Mouse (Mus musculus) lung, embryonic 15.5 days (tissue): ENCODE results near the gene Pnpo. TPM values are rescaled to one million over a fixed set of nuclear protein-coding genes. Genes with fewer than 3 reads are reported as not detected.

Source experiments
- ATAC-seq: fragments of 200-750 bp; cut with Nextera tagmentation; 2 replicates; pipeline ENCODE4 v1.8.0; 2017; ENCODE audit warnings: moderate number of reproducible peaks, borderline replicate concordance; ENCODE audit not compliant: low FRiP score, low TSS enrichment; ENCODE audit errors: extremely low read depth
- H3K27ac ChIP-seq: fragments of 300-500 bp; sonication (generic); 2 replicates; pipeline ENCODE4 v1.5.1; 2015; ENCODE audit warnings: moderate library complexity, mild to moderate bottlenecking, inconsistent platforms
- H3K27me3 ChIP-seq: fragments of 300-500 bp; sonication (generic); 2 replicates; pipeline ENCODE4 v1.6.1; 2015; ENCODE audit warnings: inconsistent platforms
- H3K36me3 ChIP-seq: fragments of 300-500 bp; sonication (generic); 2 replicates; pipeline ENCODE4 v1.6.1; 2015; ENCODE audit warnings: inconsistent platforms
- H3K4me1 ChIP-seq: fragments of 300-500 bp; sonication (generic); 2 replicates; pipeline ENCODE4 v1.6.1; 2015; ENCODE audit warnings: inconsistent platforms
- H3K4me2 ChIP-seq: fragments of 300-500 bp; sonication (generic); 2 replicates; pipeline ENCODE4 v1.6.1; 2015; ENCODE audit warnings: inconsistent platforms, mild to moderate bottlenecking, moderate library complexity
- H3K4me3 ChIP-seq: fragments of 300-500 bp; sonication (generic); 2 replicates; pipeline ENCODE4 v1.5.1; 2015; ENCODE audit warnings: mild to moderate bottlenecking, inconsistent platforms
- H3K9ac ChIP-seq: fragments of 300-500 bp; sonication (generic); 2 replicates; pipeline ENCODE4 v1.6.1; 2015; ENCODE audit warnings: inconsistent platforms
- H3K9me3 ChIP-seq: fragments of 300-500 bp; sonication (generic); 2 replicates; pipeline ENCODE4 v1.6.1; 2016; ENCODE audit warnings: inconsistent platforms
- WGBS: fragments of 180-500 bp; shearing (Covaris S2); methylation state at CpG from one replicate; pipeline ENCODE4 v1.1.7; 2015; 5-methylcytosine and 5-hydroxymethylcytosine counted together
- polyA plus RNA-seq: library from polyadenylated mRNA; unstranded; fragments of >200 nt; fragmentation: Nextera tagmentation; extraction: Ambion mirVana; gene quantifications from 2 replicates; pipeline ENCODE4 v1.2.1, GENCODE M21; 2015

The Pnpo gene
- polyA plus RNA-seq = 30.4 and 34.3 TPM in 2 replicates

- under 1% methylated on average over 29 of the region's 29 CpGs for WGBS
- peak; percentile 92 for ATAC-seq
- Histone ChIP-seq H3K36me3 (no peaks in the 10 kb centered on the region), H3K4me1 (peaks cover 15% of the 10 kb centered on the region), H3K27ac (0 out of 2 replicates have a peak within 1 kb of the TSS, but pooled peaks have one; percentile 41), H3K9me3 (no peaks in the 10 kb centered on the region), H3K4me3 (peak within 1 kb of the TSS; percentile 62), H3K4me2 (peak within 1 kb of the TSS; percentile 98), H3K9ac (peak within 1 kb of the TSS; percentile 51), H3K27me3 (no peaks in the 10 kb centered on the region)
Observed at GRCm38 (mm10) chr11:96943746-96944304, at the start of gene Pnpo. TSS of gene Pnpo (minus strand) at chr11:96943986.

- Histone ChIP-seq H3K36me3 (no peaks in the 10 kb centered on the region), H3K27ac (peak overlapping the region; percentile 79), H3K4me2 (no peak overlapping the region), H3K27me3 (peaks cover 12% of the 10 kb centered on the region), H3K4me3 (no peak overlapping the region), H3K9me3 (no peaks in the 10 kb centered on the region), H3K4me1 (peaks cover 52% of the 10 kb centered on the region), H3K9ac (no peak overlapping the region)
- peak; percentile 70; the same call in 1 of the 2 replicates for ATAC-seq
- WGBS = 18% methylated on average over 8 of the region's 8 CpGs
Observed at GRCm38 (mm10) chr11:96992722-96993311, 49.0 kb upstream of the Pnpo start.

DNA sequence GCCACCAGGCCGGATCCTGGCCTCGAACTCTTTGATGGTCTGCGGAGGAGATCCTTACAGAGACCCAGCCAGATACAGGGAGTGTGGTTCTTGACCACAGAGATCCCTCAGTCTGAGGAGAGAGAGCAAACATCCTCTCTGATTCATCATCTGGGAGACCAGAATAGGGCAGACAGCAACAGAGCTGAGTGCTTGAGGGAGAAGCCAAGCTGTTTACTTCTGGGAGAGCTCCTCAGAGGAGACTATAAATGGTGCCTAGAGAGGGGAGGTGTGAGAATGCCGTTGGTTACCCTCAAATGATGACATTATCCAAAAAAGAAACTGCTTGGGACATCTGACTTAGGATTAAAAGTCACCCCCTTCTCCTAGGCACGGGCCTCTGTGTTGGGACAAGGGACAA is 47.7 kb upstream of the Pnpo start:
- H3K27ac ChIP-seq = peak overlapping the region; percentile 6; the same call in 1 of the 2 replicates
- no peak overlapping the region for H3K4me2 ChIP-seq
- ATAC-seq = no peak
- no peaks in the 10 kb centered on the region for H3K36me3 ChIP-seq
- peaks cover 2% of the 10 kb centered on the region; the same call in 1 of the 2 replicates for H3K27me3 ChIP-seq
- no peak overlapping the region for H3K9ac ChIP-seq
- H3K4me1 ChIP-seq = peaks cover 48% of the 10 kb centered on the region
- H3K9me3 ChIP-seq = no peaks in the 10 kb centered on the region
- H3K4me3 ChIP-seq = no peak overlapping the region
- WGBS = 56% methylated on average over 5 of the region's 5 CpGs

DNA sequence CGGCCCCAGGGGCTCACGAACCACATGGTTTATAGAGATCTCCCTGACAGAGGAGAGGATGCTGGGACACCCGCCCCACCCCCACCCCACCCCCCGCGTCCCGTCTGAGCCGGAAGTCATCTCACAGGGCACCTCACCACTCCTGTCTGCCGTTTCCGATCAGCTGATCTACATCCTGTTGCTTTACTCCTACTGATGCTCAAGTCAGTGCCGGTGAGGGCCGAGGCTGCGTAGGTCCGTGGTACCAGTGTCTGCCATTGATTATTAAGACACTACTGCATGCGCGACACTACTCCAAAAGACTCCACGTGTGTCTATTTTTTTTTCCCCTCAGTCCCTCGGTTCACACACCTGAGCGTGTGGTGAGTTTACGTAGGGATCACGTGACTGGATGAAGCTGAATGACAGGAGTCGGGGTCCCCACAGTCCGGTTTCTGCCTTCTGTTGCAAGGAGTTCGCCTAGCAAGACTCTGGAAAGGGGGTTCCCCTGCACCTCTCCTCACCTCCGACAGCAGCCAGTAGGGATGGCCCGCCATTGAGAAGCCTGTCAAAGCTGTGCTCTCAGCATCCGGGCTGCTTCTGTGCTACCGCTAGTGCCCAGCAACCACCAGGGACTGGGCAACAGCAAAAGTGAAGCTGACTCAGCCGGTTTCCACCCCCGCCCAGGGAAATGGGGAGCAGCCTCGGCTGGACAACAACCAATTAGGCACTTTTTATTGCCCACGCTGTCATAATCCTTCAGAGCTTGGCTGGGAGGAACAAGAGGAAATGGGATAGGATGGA is 44.3 kb upstream of the Pnpo start:
- Histone ChIP-seq H3K36me3 (no peaks in the 10 kb centered on the region), H3K27ac (no peak overlapping the region), H3K9me3 (no peaks in the 10 kb centered on the region), H3K4me2 (peak overlapping the region; percentile 50), H3K27me3 (peaks cover 5% of the 10 kb centered on the region; the same call in 1 of the 2 replicates), H3K4me3 (peak overlapping the region; percentile 16), H3K9ac (no peak overlapping the region), H3K4me1 (peaks cover 29% of the 10 kb centered on the region)
- 0 out of 2 replicates have a peak, but pooled peaks have one; percentile 8 for ATAC-seq
- WGBS = 4% methylated on average over 31 of the region's 31 CpGs

DNA sequence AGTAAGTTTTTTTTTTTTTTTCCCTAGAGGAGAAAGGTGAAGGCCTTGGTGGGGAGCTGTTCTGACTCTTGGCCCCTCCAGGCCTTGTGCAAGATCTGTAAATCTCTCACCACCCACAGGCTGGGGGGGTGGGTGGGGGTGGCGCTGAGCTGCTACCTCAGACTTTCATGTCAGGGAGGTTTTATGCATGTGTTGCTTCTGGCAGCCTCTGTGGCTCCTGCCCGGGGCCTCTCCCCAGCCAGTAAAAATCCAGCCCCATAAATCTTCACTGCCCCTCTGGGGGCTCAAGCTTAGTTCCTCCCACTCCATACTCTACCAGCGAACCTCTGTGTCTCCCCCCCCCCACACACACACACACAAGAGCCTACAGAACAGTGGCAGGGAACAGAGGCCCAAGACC is 42.7 kb upstream of the Pnpo start:
- H3K9ac ChIP-seq = no peak overlapping the region
- H3K36me3 ChIP-seq = no peaks in the 10 kb centered on the region
- H3K27ac ChIP-seq = no peak overlapping the region
- H3K9me3 ChIP-seq = no peaks in the 10 kb centered on the region
- H3K27me3 ChIP-seq = peaks cover 5% of the 10 kb centered on the region; the same call in 1 of the 2 replicates
- no peak overlapping the region for H3K4me3 ChIP-seq
- no peak for ATAC-seq
- peaks cover 16% of the 10 kb centered on the region for H3K4me1 ChIP-seq
- WGBS = 31% methylated on average over 3 of the region's 3 CpGs
- no peak overlapping the region for H3K4me2 ChIP-seq

DNA sequence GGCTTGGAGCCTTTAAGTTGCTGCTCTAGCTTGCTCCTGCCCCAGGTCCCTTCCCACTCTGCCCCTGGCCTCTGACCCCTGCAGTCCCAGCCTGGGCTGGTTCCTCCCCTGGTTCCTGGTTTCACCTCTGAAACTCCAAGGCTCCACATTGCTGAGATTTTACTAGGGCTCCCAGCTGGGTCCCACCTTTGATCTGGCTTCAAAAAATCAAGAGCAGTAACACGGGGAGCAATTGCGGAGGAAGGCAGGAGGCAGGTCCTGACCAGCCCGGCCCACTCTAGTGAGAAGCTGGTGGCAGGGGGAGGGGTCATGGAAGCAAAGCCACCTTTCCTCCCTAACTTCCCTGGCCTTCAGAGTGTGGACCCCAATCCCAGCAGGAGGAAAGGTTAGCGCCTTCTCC is 41.1 kb upstream of the Pnpo start:
- H3K27me3 ChIP-seq = peaks cover 5% of the 10 kb centered on the region; the same call in 1 of the 2 replicates

DNA sequence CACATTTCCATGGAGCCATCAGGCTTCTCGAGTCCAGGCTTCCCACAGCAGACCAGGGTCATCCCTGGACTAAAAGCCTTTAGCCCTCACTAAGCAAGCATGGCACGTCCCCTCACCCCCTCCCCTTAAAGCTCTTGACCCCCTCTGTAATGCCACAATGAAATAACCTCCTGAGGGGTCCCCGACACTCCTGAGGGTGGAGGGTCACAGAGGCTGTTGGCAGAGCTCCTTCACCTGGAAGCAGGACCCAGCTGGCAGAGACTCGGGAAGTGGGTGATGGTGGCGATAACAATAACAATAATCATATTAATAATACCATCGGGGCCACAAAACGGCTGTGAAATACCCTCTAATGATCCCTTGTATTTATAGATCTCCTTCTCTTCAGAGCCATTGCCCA is 39.1 kb upstream of the Pnpo start, which contains the start of gene Sp2:
TSS of gene Sp2 (minus strand) at position 101 of the 400 bp plus-strand sequence.
- Histone ChIP-seq H3K4me2 (no peak within 1 kb of the TSS), H3K9me3 (no peaks in the 10 kb centered on the region), H3K27me3 (peaks cover 5% of the 10 kb centered on the region; the same call in 1 of the 2 replicates), H3K4me3 (no peak within 1 kb of the TSS), H3K27ac (no peak within 1 kb of the TSS), H3K4me1 (peaks cover 15% of the 10 kb centered on the region), H3K36me3 (no peaks in the 10 kb centered on the region), H3K9ac (no peak within 1 kb of the TSS)
- ATAC-seq = no peak
- WGBS = 68% methylated on average over 7 of the region's 7 CpGs

More for the DNA sequence above, 41.1 kb upstream of the Pnpo start:
- no peak overlapping the region for H3K4me3 ChIP-seq
- H3K9me3 ChIP-seq = no peaks in the 10 kb centered on the region
- no peak overlapping the region for H3K27ac ChIP-seq
- no peak for ATAC-seq
- no peak overlapping the region for H3K4me2 ChIP-seq
- H3K36me3 ChIP-seq = no peaks in the 10 kb centered on the region
- H3K9ac ChIP-seq = no peak overlapping the region
- peaks cover 11% of the 10 kb centered on the region for H3K4me1 ChIP-seq
- 39% methylated on average over 4 of the region's 4 CpGs for WGBS

DNA sequence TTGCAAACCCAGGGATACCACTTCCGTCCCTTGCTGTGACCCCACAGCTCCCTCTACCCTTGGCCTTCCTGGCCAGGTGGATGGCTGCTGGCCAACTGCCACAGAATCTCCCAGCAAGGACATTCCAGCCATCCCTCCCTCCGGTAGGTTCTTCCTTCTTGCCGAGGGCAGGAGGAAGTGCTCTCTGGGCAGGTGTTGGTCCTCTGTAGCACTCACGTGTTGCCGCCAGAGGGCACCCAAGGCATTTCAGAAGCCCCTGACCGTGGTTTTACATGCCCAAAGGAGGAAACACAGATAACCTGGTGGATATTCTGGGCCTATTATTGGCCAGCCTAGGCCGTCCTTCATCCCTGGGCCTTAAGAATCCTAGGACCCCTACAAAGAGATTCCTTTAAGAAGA is 38.6 kb upstream of the Pnpo start:
- H3K4me2 ChIP-seq = no peak overlapping the region
- no peak for ATAC-seq

DNA sequence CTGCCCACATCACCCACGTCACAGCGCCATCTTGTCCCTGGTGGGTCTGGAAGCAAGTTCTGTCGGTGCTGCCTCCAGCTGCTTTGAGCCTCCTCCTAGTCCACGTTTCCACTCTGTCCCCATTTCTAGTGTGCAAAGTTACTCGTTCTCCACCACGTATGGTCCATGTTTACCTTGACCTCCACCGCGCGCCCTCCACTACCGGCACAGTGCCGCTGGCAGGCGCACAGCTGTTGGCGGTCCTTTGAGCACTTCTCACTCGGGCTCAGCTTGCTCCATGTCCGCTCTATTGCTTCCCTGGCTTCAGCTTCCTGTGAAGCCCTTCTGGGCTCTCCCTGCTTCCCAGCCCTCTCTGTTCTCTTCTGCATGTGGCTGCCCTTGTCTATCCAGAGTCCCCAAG is 37.7 kb upstream of the Pnpo start:
- peaks cover 5% of the 10 kb centered on the region; the same call in 1 of the 2 replicates for H3K27me3 ChIP-seq

More for the DNA sequence above, 38.6 kb upstream of the Pnpo start:
- H3K9me3 ChIP-seq = no peaks in the 10 kb centered on the region
- no peak overlapping the region for H3K27ac ChIP-seq
- no peak overlapping the region for H3K4me3 ChIP-seq
- H3K36me3 ChIP-seq = no peaks in the 10 kb centered on the region
- 3% methylated on average over 7 of the region's 7 CpGs for WGBS
- H3K9ac ChIP-seq = no peak overlapping the region
- peaks cover 5% of the 10 kb centered on the region; the same call in 1 of the 2 replicates for H3K27me3 ChIP-seq
- peaks cover 10% of the 10 kb centered on the region for H3K4me1 ChIP-seq

DNA sequence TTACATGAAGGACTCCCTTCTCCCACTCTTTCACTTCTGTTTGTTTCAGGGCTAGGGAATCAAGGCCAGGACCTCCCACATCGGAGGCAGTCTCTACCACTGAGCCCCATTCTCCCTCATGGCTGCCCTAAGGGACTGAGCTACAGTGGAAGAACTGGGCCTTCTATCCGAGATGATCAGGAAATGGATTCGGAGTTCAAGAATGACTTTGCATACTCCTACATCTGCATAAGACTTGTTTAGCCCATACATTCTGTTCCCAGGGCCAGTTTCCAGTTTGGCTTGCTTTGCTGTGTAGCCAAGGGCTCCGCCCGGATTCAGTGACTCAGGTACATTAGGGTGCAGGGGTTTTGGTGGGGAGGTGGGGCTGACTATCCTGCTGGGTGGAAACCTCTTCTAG is 36.2 kb upstream of the Pnpo start:
- Histone ChIP-seq H3K27ac (no peak overlapping the region), H3K4me1 (peaks cover 22% of the 10 kb centered on the region), H3K27me3 (peaks cover 5% of the 10 kb centered on the region; the same call in 1 of the 2 replicates), H3K4me3 (no peak overlapping the region), H3K9me3 (no peaks in the 10 kb centered on the region), H3K4me2 (no peak overlapping the region), H3K36me3 (no peaks in the 10 kb centered on the region), H3K9ac (no peak overlapping the region)
- 72% methylated on average over 5 of the region's 5 CpGs for WGBS
- ATAC-seq = no peak

More for the DNA sequence above, 37.7 kb upstream of the Pnpo start:
- Histone ChIP-seq H3K9me3 (no peaks in the 10 kb centered on the region), H3K4me1 (peaks cover 9% of the 10 kb centered on the region), H3K27ac (no peak overlapping the region), H3K4me3 (no peak overlapping the region), H3K4me2 (no peak overlapping the region), H3K9ac (no peak overlapping the region), H3K36me3 (no peaks in the 10 kb centered on the region)
- no peak for ATAC-seq
- 46% methylated on average over 15 of the region's 15 CpGs for WGBS

DNA sequence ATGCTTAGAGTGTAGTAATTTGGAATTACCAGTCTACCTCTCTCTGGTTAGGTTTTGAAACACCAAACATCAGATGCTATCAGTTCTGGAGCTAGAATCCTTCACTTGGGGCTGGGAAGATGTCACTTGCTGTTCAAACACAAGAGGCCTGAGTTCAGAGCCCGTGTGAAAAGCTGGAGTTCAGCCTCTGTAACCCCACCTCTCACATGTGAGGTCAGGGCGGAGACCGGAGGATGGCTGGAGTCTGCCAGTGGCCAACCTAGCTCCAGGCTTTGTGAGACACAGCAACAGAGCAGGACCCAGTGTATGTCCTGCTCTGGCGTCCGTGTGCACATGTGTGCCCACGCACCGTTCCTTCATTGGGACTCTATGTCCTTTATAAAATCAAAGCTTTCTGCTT is 35.5 kb upstream of the Pnpo start:
- no peak overlapping the region for H3K9ac ChIP-seq
- H3K27ac ChIP-seq = no peak overlapping the region
- no peak for ATAC-seq
- H3K9me3 ChIP-seq = no peaks in the 10 kb centered on the region
- H3K36me3 ChIP-seq = no peaks in the 10 kb centered on the region
- peaks cover 5% of the 10 kb centered on the region; the same call in 1 of the 2 replicates for H3K27me3 ChIP-seq
- peaks cover 22% of the 10 kb centered on the region for H3K4me1 ChIP-seq
- no peak overlapping the region for H3K4me2 ChIP-seq
- WGBS = 77% methylated on average over 7 of the region's 7 CpGs
- H3K4me3 ChIP-seq = no peak overlapping the region
